Mouse (Mus musculus) MEL-GATA-1-ER (cell line): ENCODE results near the gene Ceacam19.

Experiments used
- DNase-seq: peaks from one replicate; pipeline ENCODE4 v3.0.0-alpha.2; 2012; ENCODE audit warnings: low read depth; ENCODE audit errors: extremely low read depth

The Ceacam19 gene

GRCm38 (mm10) chr7:19889881-19890280 lies 2.1 kb upstream of the Ceacam19 start:
- peak; percentile 42 for DNase-seq

- DNase-seq = no peak
Measured at GRCm38 (mm10) chr7:19880754-19881153, 7.0 kb downstream of the Ceacam19 start.

GRCm38 (mm10) chr7:19876781-19877425 lies 10.9 kb downstream of the Ceacam19 start:
- DNase-seq = peak; percentile 78

GRCm38 (mm10) chr7:19875948-19876682 lies 11.7 kb downstream of the Ceacam19 start:
- peak; percentile 54 for DNase-seq

DNA sequence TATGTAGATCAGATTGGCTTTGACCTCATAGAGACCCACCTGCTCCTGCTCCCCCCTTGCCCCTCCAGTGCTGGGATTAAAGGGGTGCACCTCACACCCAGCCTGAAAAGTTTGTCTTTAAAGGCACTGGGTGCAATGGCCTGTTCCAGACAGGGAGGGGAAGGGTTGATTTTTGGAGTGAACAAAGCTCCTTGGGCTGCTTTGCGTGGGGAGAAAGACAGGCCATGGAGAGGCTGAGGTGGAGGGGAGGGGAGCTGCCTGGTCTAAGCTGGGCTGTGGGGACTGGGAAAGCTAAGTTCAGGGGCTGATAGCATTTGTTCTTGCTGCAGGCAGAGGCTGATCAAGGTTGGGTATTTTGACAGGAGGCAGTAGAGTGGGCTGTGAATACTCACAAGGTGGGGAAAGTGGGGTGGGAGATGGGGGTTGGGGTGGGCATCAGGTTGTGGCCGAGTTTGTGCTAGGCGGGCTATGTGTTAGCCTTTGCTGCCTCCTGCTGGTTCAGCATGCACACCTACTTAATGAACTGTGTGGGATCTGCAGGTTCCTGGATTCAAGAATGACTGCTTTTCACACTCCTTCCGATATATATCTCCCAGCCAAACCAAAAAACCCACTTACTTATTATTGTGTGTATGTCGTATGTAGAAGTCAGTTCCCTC lies 15.7 kb downstream of the Ceacam19 start:
- peak; percentile 39 for DNase-seq

DNA sequence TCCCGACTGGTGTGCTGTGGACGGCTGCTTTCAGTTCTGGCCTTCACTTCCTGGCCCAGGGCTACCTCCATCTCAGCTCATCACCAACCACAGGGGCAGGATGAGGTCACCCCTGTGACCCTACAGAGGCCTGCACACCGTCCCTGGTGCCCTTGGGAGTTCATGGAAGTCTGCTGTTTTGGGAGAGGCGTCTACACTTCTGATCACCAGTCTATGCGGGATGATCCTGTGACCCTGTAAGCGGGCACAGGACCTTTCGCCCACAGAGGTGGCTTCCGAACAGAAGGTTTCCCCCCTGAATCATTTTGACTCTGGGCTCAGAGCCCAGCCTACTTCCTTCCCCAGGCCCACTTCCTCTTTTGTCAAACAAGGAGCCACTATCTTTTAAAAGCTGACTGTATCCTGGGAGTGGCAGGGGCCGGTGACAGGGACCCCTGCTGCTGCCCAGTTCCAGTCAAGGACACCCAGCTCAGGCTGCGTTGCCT lies 16.6 kb downstream of the Ceacam19 start:
- DNase-seq = peak; percentile 86

DNA sequence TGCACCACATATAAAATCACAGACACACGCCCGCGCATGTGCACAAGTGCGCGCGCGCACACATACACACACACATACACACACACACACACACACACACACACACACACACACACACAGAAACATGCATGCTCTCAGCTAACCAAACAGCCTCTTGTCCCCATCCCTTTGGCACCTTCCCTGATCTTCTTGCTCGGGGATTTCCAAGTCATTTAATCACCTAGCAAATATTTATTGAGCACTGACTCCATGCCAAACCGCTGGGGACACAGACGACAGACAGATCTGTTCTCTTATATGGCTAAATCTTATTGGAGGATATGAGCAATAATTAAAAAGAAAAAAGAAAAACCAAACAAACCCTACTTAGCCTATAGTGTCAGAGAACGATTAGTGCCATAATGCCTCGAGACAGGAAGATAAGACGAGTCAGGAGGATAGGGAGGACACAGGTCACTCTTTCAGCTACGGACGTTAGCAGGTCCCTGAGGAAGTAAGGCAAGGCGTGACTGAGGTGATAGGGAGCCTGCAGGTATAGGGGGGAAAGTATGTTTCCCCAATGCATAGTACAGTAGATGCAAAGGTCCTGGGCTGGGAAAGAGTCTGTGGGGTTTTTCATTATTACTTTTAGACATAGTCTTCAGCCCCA lies 19.9 kb downstream of the Ceacam19 start:
- DNase-seq = no peak

DNA sequence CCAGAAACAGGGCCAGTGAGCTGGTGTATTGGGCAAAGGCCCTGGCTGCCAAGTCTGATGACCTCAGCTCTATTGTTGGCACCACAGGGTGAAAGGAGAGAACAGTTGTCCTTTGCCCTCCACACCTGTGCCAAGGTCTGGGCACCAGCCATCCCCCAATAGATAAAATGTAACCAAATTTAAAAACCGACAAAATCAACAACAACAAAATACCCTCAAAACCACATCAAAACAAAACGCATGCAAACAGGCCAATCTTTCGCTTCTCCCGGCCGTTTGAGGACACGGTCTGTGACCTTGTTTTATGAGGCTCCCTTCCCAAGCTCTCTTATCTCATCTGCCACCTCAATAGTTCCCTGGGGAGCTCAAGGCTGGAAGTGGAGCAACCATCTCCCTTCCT lies 21.3 kb downstream of the Ceacam19 start:
- no peak for DNase-seq

DNA sequence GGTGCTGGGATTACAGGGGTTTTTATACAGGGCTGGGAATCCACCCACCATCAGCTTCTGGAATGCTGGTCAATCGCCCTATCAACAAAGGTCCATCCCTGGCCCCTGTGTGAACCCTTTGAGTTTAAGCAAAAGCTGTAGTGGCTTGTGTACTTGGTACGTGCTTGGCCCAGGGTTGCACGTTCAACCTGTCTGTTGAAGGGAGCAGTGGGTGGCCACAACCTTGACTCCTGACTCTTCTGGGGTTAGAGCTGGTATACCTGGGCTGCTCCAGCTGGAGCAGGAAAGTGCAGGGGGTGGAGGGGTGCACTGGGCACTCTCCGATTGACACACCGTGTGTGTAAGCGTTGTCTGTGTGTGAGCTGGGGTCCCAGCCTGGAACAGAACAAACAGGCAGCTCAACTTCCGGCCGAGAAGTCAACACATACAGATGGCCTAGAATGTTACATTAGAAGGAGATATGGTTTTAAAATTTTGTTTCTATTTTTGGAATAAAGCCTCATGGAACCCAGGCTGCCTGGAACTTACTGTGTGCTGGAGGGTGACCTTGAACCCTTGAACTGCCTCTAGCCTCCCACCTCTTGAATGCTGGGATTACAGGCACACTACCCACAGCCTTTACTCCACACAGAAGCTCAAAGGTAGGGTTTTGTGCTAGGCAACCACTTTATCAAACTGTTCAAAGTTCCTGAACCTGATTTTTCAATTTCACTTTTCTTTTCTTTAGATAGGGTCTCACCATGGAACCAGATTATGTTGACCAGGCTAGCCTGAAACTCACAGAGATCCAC lies 22.3 kb downstream of the Ceacam19 start:
- no peak for DNase-seq

DNA sequence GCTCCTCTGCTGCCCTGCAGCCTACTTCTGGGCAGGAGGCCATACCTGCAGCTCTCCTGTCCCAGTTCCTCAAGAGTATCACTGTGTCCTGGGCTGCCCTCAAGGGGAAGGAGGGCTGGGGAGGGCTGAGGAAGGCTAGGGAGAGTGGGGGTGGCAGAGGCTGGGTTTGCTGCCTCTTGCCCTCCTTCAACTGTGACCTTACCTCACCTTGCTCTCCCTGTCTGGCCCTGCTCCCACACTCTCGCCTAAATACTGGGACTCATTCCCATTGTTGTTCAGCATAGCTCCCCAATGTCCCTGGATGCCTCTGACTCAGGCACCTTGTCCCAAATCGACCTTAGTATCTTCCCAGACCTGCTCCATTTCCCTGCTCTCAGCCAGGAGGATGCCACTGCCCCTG lies 23.5 kb downstream of the Ceacam19 start:
- no peak for DNase-seq

- DNase-seq = no peak
Measured at GRCm38 (mm10) chr7:19861199-19861598, 26.6 kb downstream of the Ceacam19 start, which contains the start of gene Ceacam16. Ceacam16 (minus strand) TSS chr7:19861299.

- no peak for DNase-seq
Measured at GRCm38 (mm10) chr7:19859740-19860139, 28.0 kb downstream of the Ceacam19 start.

- no peak for DNase-seq
Measured at GRCm38 (mm10) chr7:19856283-19856682, 31.5 kb downstream of the Ceacam19 start.

DNA sequence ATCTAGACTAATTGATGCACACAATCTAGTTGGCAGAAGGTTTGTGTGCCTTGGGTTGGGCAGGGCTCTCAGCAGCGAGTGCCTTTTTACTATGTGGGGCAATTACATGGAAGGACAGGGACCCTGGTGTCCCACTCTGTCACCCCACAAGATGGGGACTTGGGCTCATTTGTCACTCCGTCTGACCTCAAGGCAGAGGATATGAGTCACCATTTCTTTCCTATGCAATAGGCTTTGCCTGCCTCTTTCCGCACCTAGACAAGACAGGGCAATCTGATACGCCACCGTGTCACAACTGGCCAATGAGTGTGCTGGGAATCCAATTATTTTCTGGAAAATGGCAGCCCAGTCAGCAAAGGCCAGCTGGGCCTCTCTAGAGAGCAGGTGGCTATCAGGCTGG lies 32.1 kb downstream of the Ceacam19 start:
- DNase-seq = no peak

GRCm38 (mm10) chr7:19853526-19853925 lies 34.2 kb downstream of the Ceacam19 start:
- no peak for DNase-seq

- no peak for DNase-seq
Measured at GRCm38 (mm10) chr7:19851858-19852570, 35.8 kb downstream of the Ceacam19 start, which contains the start of gene Gm19345. Gm19345 (plus strand) TSS chr7:19852003.

- no peak for DNase-seq
Measured at GRCm38 (mm10) chr7:19844521-19845171, 43.1 kb downstream of the Ceacam19 start.

- DNase-seq = no peak
Measured at GRCm38 (mm10) chr7:19843561-19843960, 44.2 kb downstream of the Ceacam19 start.

- DNase-seq = no peak
Measured at GRCm38 (mm10) chr7:19842885-19843504, 44.8 kb downstream of the Ceacam19 start.
